Mouse (Mus musculus): ENCODE measurements at regions not wholly inside any gene's neighbourhood (a gene's known extent, or its start where the extent isn't known, plus 50 kb on each side); places are given as distances from the start of the nearest gene placed in this dataset.

GRCm38 (mm10) chr13:44206448-44206847 lies 421.9 kb downstream of the Cd83 start:
- intact Hi-C loops (cut with DNase I): no loop called here
- DNase-seq (ENCODE audit: extremely low spot score in 1 of 2, low spot score in 2 of 2): no peak

- no peak for DNase-seq (ENCODE audit: extremely low spot score in 1 of 2, low spot score in 2 of 2)
- intact Hi-C loops (cut with DNase I): no loop called here
Observed at GRCm38 (mm10) chr13:44207400-44208005, 422.9 kb downstream of the Cd83 start.

- DNase-seq (ENCODE audit: extremely low spot score in 1 of 2, low spot score in 2 of 2): peak in 1 of 2 experiments; percentile 77
- intact Hi-C loops (cut with DNase I): no loop called here
Observed at GRCm38 (mm10) chr13:44209036-44209435, 424.5 kb downstream of the Cd83 start.

GRCm38 (mm10) chr13:44210123-44210522 lies 425.5 kb downstream of the Cd83 start:
- DNase-seq (ENCODE audit: extremely low spot score in 1 of 2, low spot score in 2 of 2): no peak
- intact Hi-C loops (cut with DNase I): no loop called here

DNA sequence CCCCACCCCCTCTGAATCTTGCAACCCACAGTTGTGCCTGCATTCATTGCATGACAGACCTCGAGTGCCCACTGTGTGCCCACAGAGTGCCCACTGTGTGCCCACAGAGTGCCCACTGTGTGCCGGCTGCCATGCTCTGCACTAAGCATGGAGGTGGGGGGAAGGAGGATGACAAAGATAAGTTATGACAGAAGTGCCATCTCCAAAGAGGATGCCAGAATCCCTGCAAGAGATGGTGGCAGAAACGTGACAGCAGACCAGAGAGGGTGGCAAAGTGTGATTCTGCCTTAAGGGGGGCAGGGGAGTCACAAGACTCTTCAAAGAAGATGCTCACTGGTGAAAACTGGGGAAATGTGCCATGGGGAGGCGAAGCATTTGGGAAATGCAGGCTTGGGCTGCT lies 427.8 kb downstream of the Cd83 start:
- DNase-seq (ENCODE audit: extremely low spot score in 1 of 2, low spot score in 2 of 2): no peak
- intact Hi-C loops (cut with DNase I): no loop called here

GRCm38 (mm10) chr13:44212936-44213335 lies 428.4 kb downstream of the Cd83 start:
- intact Hi-C loops (cut with DNase I): no loop called here
- no peak for DNase-seq (ENCODE audit: extremely low spot score in 1 of 2, low spot score in 2 of 2)

GRCm38 (mm10) chr13:44218266-44218665 lies 433.7 kb downstream of the Cd83 start:
- intact Hi-C loops (cut with DNase I): no loop called here
- DNase-seq (ENCODE audit: extremely low spot score in 1 of 2, low spot score in 2 of 2): no peak

GRCm38 (mm10) chr13:44221721-44222120 lies 437.1 kb downstream of the Cd83 start:
- intact Hi-C loops (cut with DNase I): no loop called here
- no peak for DNase-seq (ENCODE audit: extremely low spot score in 1 of 2, low spot score in 2 of 2)

DNA sequence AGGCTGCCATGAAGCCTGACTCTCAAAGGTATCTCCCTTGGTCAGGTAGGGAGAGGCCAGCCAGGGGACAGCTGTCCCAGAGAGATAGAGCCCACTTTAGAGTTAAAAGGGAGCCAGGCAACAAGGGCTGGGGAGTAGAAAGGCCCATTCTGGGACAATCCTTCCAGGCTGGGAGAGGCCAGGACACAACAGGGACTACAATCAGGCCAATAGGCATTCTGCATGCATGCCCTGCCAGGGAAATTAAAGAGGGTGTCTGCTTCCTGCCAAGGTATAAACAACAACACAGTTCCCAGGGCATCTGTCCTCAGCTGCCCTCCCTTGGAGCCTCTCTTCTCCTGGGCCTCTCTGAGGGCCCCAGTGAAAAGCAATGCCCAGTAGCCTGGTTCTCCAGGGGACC lies 437.8 kb downstream of the Cd83 start:
- intact Hi-C loops (cut with DNase I): no loop called here
- DNase-seq (ENCODE audit: extremely low spot score in 1 of 2, low spot score in 2 of 2): peak in 1 of 2 experiments; percentile 43

- no peak for DNase-seq (ENCODE audit: extremely low spot score in 1 of 2, low spot score in 2 of 2)
- intact Hi-C loops (cut with DNase I): no loop called here
Observed at GRCm38 (mm10) chr13:44227706-44228459, 443.3 kb downstream of the Cd83 start.

- intact Hi-C loops (cut with DNase I): no loop called here
- peak in 1 of 2 experiments; percentile 64 for DNase-seq (ENCODE audit: extremely low spot score in 1 of 2, low spot score in 2 of 2)
Observed at GRCm38 (mm10) chr13:44228540-44229135, 444.1 kb downstream of the Cd83 start.

- intact Hi-C loops (cut with DNase I): no loop called here
- no peak for DNase-seq (ENCODE audit: extremely low spot score in 1 of 2, low spot score in 2 of 2)
Observed at GRCm38 (mm10) chr13:44229136-44229611, 444.6 kb downstream of the Cd83 start.

- intact Hi-C loops (cut with DNase I): no loop called here
- peak in 1 of 2 experiments; percentile 31 for DNase-seq (ENCODE audit: extremely low spot score in 1 of 2, low spot score in 2 of 2)
Observed at GRCm38 (mm10) chr13:44231403-44231802, 446.8 kb downstream of the Cd83 start.

DNA sequence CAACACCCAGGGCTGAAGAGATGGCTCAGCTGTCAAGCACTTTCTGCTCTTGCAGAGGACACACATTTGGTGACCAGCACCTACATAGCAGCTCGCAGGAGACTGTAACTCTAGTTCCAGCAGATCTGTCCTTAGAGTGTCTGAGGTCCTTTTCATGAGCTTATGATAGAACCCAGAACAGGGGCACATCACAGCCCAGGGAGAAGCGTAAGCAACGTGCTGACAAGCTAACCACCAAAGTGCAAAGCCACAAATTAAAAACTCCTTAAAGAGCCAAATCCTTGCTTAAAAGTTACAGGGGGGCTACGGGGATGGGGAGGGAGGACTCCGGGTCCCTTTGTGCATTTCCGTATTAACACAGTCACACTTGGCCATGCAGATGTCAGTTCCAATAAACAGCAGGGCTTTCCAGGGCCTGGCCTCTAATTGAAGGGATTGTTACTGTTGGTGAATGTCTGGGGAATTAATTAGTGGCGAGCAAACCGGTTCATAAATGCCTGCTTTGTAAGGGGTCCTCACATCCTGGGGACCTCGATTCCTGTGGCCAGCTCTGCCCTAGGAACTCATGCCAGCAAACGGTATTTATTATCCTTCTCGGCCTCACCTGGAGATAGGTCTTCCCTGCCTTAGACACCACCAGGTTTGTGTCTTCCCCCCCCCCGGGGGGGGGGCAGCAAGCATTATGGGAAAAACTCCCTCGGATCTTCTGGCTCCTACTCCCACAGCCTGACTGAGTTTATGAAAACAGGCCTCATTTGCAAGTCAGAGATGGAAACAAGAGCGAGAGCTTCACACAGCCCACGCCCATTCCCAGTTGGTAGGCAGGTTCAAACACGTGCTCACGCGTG lies 447.5 kb downstream of the Cd83 start:
- peak; percentile 79 to 82 for DNase-seq (ENCODE audit: extremely low spot score in 1 of 2, low spot score in 2 of 2)
- intact Hi-C loops (cut with DNase I): no loop called here

DNA sequence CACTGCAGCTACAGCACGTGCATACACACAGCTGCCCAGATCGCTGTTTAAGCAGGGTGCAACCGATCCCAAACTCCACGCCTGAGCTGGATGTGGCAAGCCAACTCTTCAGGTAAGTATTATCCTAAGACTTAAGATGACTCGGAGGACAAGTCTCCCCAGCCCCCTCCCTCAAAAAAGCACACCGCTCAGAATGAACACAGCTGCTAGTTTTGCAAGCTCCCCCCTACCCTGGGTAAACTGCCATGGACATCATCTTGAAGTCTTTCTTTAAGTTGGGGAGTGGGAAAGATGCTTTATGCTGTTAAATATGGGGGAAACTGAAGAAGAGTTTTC lies 448.1 kb downstream of the Cd83 start:
- intact Hi-C loops (cut with DNase I): no loop called here
- no peak for DNase-seq (ENCODE audit: extremely low spot score in 1 of 2, low spot score in 2 of 2)

- no peak for DNase-seq (ENCODE audit: extremely low spot score in 1 of 2, low spot score in 2 of 2)
- intact Hi-C loops (cut with DNase I): no loop called here
Observed at GRCm38 (mm10) chr13:44234241-44234640, 449.7 kb downstream of the Cd83 start.

GRCm38 (mm10) chr13:44235236-44235635 lies 450.7 kb downstream of the Cd83 start:
- intact Hi-C loops (cut with DNase I): no loop called here
- no peak for DNase-seq (ENCODE audit: extremely low spot score in 1 of 2, low spot score in 2 of 2)

- DNase-seq (ENCODE audit: extremely low spot score in 1 of 2, low spot score in 2 of 2): no peak
- intact Hi-C loops (cut with DNase I): no loop called here
Observed at GRCm38 (mm10) chr13:44235941-44236340, 451.4 kb downstream of the Cd83 start.

- peak; percentile 61 to 73 for DNase-seq (ENCODE audit: extremely low spot score in 1 of 2, low spot score in 2 of 2)
- intact Hi-C loops (cut with DNase I): no loop called here
Observed at GRCm38 (mm10) chr13:44238308-44238707, 453.7 kb downstream of the Cd83 start.

All from left cerebral cortex, postnatal 10 days (tissue).